Mouse (Mus musculus) 3T3-L1 (cell line): ENCODE results near the gene Clk4.

Source experiments
- DNase-seq: peaks from one replicate; pipeline ENCODE4 v3.0.0-alpha.2; 2015; ENCODE audit warnings: low read depth, low spot score

Clk4 gene

GRCm38 (mm10) chr11:51261680-51262219 is at the start of gene Clk4:
Gene Clk4 (plus strand): TSS chr11:51261730.
- no peak for DNase-seq

DNA sequence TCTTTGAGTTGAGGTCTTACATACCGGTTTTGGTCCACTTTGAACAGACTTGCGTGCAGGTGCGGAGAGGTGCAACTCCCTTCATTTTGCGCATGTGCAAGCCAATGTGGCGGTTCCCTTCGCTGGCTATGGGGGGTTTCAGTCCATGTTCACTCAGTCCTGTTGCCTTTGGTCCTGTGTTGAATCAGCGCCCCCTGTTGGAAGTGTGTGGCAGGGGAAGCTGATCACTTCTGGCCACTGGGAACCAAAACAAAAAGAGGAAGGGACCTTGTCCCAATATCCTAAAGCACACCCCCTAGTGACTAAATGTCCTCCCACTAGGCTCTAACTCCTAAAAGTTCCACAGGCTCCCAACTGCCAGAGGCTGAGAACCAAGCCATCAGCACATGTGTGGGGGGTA is 47.5 kb upstream of the Clk4 start:
- no peak for DNase-seq

DNA sequence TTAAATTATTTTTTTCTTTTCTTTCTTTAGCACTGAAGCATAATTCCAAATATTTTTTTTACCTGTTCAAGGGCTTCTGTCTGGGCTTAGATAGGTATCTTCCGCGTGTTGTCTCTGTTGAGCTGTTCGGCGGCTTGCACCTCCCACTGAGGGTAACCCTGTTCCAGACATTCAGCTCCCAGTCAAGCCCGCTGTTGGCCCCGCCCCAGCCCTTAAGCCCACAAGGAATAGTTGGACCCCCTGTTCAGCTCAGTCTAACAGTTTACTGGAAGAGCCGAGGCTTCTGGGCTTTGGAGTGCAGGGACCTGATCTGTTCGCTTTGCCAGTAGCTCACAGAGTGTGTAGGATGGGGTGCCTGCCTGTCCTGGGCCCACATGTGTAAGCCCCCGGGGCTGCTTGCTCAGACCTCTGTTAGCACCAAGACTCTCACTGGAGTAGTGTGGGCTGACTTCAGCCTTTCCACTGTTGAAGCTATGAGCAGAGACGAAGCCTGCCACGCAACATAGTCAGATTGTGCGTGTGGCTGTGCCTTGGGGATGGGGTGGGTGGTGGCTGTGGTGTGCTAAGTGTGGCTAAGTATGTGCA is 42.0 kb upstream of the Clk4 start:
- DNase-seq = no peak

DNA sequence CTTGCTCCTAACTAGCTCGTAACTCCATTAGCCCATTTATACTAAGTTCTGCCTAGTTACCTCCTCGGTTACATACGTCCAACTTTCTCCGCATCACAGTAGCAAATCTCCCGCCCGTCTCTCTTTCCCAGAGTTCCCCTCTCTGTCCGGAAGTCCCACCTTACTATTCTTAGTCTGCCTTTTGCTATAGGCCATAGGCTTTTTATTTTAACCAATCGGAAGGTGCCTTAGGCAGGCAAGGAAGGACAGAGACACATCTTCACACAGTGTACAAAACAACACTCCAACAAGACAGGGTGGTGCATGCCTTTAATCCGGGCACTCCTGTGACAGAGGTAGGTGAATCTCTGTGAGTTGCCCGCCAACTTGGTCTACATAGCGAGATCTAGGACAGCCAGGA is 41.2 kb upstream of the Clk4 start, which contains the start of gene Gm12569:
Gm12569 (plus strand) TSS at position 166 of the 400 bp plus-strand sequence.
- DNase-seq = no peak

- DNase-seq = no peak
Measured at GRCm38 (mm10) chr11:51227104-51227503, 34.4 kb upstream of the Clk4 start.

- DNase-seq = no peak
Measured at GRCm38 (mm10) chr11:51234626-51235025, 26.9 kb upstream of the Clk4 start.

- no peak for DNase-seq
Measured at GRCm38 (mm10) chr11:51242897-51243296, 18.6 kb upstream of the Clk4 start.

DNA sequence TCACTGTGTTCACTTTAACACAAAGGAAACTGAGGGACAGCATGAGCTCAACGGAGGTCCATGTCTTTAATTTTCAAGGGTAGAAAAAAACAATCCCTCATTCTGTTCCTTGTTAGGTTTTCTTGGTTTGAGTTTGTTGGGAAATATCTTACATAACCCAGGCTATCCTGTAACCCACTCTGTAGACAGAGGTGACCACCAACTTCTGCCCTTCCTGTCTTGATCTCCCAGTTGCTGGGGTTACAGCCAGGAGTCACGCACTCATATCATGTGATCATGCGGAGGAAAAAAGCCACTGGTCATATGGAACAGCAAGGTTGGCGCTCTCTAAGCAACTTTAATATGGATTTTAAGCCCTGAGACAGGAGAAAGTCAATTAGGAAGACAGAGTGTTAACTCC is 4.5 kb upstream of the Clk4 start:
- DNase-seq = no peak

DNA sequence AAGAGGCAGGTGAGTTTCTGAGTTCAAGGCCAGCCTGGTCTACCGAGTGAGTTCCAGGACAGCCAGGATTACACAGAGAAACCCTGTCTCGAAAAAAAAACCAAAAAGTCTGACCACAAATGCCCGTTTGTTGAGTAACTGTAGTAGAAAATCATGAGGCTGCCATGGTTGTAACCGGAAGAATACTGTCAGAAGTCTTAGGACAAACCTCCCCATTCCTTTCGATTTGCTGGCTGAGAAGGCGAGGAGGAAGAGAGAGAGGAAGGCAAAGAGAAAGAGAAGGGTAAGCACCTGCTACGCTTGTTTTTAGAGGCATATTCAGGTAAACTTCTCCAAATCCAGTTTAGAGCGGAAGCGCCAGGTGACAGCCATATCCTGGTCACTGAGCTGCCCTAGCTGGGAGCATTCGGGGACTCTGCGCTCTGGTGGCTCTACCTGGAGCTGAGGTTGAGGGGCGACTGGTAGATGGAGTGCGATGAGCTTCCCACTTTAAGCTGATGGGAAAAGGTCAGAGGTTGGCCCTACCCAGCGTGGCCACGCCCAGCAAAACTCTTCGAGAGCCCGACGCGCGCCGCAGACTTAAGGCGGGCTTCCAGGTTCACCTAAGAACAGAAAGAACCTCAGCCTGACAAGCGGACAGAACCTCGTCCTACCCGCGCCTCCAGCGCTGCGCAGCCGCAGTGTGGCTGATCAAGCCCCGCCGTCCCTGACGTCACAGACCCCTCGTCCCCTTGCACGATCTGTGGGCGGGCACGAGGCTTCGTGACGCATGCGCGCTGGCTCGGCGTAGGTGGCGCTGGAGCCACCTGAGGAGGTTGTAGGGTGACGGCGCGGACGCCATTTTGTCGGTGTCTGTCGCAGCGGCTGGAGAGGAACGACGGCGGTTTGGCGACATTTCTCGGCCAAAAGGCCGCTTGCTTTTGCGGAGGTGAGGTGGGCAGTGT is 1.1 kb downstream of the Clk4 start, which contains the start of gene BC049762:
BC049762 (minus strand) TSS at position 705 of the 944 bp plus-strand sequence.
- DNase-seq = peak; percentile 96

DNA sequence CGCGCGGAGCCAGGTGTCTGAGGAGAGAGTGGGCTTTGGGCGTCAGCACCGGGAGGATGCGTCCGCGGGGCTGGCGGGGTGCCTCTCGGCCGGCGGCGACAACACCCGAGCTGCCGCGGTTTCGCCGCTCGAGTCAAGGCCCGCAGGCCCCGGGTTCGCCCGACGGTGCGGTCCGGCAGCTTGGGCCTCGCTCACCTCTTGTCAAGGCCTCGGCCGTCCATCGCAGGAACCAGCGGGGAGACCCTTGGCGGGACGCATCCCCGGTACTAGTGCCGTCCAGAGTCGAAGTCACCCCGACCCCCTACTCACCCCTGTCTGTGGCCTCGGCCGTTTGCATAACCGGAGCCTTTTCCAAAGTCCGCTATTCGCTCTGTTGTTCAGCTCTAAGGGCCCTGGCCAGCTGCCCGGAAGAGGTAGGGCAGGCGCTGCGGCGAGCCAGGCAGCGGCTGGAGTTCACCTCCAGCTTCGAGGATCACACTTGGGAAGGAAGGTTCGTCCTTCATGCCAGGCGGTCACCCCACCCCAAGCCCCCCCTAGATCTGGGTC is 1.8 kb downstream of the Clk4 start:
- peak; percentile 71 for DNase-seq

- DNase-seq = peak; percentile 90
Measured at GRCm38 (mm10) chr11:51264352-51264751, 2.8 kb downstream of the Clk4 start.

DNA sequence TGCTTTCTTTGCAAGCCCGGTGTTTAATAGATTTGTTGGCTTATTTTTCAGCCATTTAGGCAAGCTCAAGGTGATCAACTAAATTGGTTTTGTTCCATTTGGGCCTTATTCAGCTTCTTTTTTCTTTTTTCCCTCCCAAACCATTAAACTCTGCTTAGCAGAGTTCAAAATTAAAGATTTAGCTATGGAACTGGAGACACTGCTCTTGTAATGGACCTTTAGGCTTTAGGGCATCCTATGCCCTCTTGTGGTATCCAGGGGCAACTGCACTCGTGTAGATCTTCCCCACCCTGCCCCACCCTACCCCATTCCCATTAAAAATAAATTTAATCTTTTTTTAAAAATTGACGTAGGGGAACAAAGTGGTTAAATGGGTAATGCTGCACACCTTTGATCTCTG is 3.8 kb downstream of the Clk4 start:
- peak; percentile 65 for DNase-seq

DNA sequence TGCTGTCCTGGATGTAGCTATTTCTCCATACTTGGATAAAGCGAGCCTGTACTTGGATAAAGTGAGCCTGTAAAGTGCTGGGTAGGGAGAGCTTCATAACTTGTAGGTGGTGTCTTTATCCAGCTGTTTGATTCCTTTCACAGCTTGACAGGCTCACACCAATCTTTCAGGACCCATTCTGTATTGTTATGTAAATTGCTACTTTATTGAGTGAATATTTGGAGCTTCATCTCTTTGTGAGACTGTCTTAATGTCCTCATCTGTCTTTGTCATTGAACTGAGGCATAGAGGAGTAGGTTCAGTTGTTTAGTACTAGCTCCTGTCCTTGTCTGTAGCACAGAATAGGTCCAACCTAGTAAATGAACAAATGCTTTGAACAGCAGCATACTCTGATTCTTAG is 12.9 kb downstream of the Clk4 start:
- DNase-seq = no peak

DNA sequence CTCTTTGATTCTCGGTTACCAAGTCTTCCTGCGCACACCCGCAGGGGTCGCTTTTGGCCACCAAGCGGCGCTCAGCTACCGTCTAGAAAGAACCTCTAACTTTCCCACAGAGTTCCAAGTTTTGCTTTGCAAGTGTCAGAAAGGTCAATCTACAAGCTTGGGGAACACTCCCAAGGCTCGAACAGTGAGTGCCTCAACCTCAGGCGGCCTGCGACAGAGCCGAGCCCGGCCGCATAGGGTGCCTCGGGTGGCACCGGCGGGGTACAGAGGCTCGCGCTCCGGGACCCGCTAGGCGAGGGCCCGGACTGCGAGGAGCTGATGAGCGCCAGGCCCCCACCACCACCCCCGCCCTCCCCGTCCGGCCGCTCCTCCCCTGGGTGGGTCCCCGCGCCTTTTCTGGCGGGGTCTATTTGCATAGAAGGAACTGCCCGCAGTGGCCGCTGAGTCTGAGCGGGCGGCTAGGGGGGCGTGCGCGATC is 28.1 kb downstream of the Clk4 start, which contains the start of gene Col23a1:
Col23a1 (plus strand) TSS at position 357 of the 478 bp plus-strand sequence.
- peak; percentile 74 for DNase-seq

- no peak for DNase-seq
Measured at GRCm38 (mm10) chr11:51290066-51290955, 28.8 kb downstream of the Clk4 start.

DNA sequence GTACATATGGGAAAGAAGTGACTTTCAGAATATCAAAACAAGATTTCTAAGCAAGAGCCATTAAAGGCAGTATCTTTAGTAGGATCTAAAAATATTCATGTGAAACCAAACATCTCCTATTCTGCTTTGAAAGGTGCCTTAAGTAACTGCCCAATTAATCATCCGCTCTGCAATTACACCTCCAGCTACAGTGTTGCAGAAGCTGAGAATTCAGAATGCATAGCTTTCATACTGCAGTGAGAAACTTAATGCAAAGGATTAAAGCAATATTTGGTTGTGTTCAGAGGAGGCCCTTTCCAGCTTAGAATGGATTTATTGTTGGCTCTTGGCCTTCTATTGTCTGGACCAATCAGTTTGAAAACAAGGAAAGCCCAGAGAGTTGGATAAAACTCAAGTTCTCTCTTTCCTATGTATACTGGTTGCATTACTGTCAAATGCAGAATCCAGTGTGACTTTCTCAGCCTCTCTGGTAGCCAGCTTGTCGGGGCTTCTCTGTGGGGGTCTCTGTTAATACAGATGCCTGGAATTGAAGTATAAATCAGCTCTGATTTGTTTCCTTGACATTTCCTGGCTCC is 32.5 kb downstream of the Clk4 start:
- no peak for DNase-seq

DNA sequence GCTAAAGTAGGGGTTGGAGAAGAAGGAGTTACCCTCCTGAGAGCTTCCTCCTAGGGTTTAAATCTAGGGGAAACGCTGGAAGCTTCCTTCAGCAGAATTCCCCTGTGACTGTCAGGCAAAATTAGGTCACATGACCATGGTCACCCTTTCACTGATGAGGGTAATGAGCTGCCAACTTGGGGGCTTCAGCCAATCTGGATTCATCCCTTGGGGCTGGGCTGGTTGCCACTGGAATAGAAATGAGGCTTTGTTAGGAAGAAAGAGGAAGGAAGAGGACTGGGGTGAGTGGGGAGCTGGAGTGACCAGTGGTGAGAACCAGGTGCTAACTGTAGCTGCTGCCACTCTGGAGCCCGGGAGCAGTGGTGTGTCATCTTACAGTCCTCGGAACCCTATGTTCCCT is 34.2 kb downstream of the Clk4 start:
- DNase-seq = no peak

- DNase-seq = no peak
Measured at GRCm38 (mm10) chr11:51298691-51299090, 37.2 kb downstream of the Clk4 start.

GRCm38 (mm10) chr11:51302396-51302795 is 40.9 kb downstream of the Clk4 start:
- no peak for DNase-seq

GRCm38 (mm10) chr11:51303981-51304553 is 42.5 kb downstream of the Clk4 start:
- DNase-seq = no peak
